Mouse (Mus musculus) olfactory bulb, adult 2 months (tissue): ENCODE measurements at regions not wholly inside any gene's neighbourhood (a gene's known extent, or its start where the extent isn't known, plus 50 kb on each side); places are given as distances from the start of the nearest gene placed in this dataset.
A peak's percentile ranks its signal among the peaks of the same experiment; 100 is the strongest.

ENCODE experiments used
- H3K27ac ChIP-seq: fragments of 200-500 bp; 2 replicates; pipeline ENCODE4 v1.5.1; 2012; ENCODE audit warnings: low read depth, low read length; ENCODE audit not compliant: insufficient read depth
- H3K4me1 ChIP-seq: fragments of 200-500 bp; 2 replicates; pipeline ENCODE4 v1.6.1; 2012; ENCODE audit warnings: low read length; ENCODE audit not compliant: control insufficient read depth, insufficient read depth
- H3K4me3 ChIP-seq: fragments of 200-500 bp; 2 replicates; pipeline ENCODE4 v1.5.1; 2012; ENCODE audit warnings: mild to moderate bottlenecking, low read depth, low read length, moderate library complexity; ENCODE audit not compliant: insufficient read depth
- CTCF ChIP-seq: fragments of 200-500 bp; IDR thresholded peaks from 2 replicates; pipeline ENCODE4 v1.5.1; 2012; ENCODE audit warnings: low read depth, mild to moderate bottlenecking, low read length, moderate library complexity; ENCODE audit not compliant: insufficient read depth
- POLR2A ChIP-seq: fragments of 200-500 bp; IDR thresholded peaks from 2 replicates; pipeline ENCODE4 v1.6.1; 2012; ENCODE audit warnings: mild to moderate bottlenecking, low read depth, low read length, moderate library complexity; ENCODE audit not compliant: insufficient read depth
- WGBS: fragments of 180-500 bp; shearing (Covaris S2); methylation state at CpG from one replicate; pipeline ENCODE4 v1.1.7; 2018; 5-methylcytosine and 5-hydroxymethylcytosine counted together

GRCm38 (mm10) chr8:26350616-26351015, 231.3 kb downstream of the Gm45692 start:
- Histone ChIP-seq H3K27ac (no peak overlapping the region), H3K4me3 (no peak overlapping the region), H3K4me1 (peaks cover 10% of the 10 kb centered on the region)
- 90% methylated on average over 4 of the region's 4 CpGs for WGBS
- TF ChIP-seq CTCF (no peak), POLR2A (no peak)

- 24% methylated on average over 21 of the region's 21 CpGs for WGBS
- no peak overlapping the region for H3K27ac ChIP-seq
- H3K4me3 ChIP-seq, result peak overlapping the region; percentile 43
- 0 out of 2 replicates have a peak, but pooled peaks have one; percentile 14 for TF ChIP-seq POLR2A
- TF ChIP-seq CTCF, result no peak
- peaks cover 10% of the 10 kb centered on the region for H3K4me1 ChIP-seq
These were observed 232.6 kb downstream of the Gm45692 start for GRCm38 (mm10) chr8:26351643-26352540.

- TF ChIP-seq CTCF (no peak), POLR2A (no peak)
- no peak overlapping the region for H3K27ac ChIP-seq
- WGBS, result 34% methylated on average over 9 of the region's 9 CpGs
- peak overlapping the region; percentile 43; the same call in 1 of the 2 replicates for H3K4me3 ChIP-seq
- H3K4me1 ChIP-seq, result peaks cover 10% of the 10 kb centered on the region
These were observed 233.2 kb downstream of the Gm45692 start for GRCm38 (mm10) chr8:26352541-26353010.

GRCm38 (mm10) chr8:26353476-26353875, 234.1 kb downstream of the Gm45692 start:
- no peak overlapping the region for H3K27ac ChIP-seq
- H3K4me3 ChIP-seq, result no peak overlapping the region
- TF ChIP-seq CTCF (no peak), POLR2A (no peak)
- 59% methylated on average over 3 of the region's 3 CpGs for WGBS
- H3K4me1 ChIP-seq, result peaks cover 10% of the 10 kb centered on the region

- Histone ChIP-seq H3K4me1 (peaks cover 10% of the 10 kb centered on the region), H3K4me3 (no peak overlapping the region), H3K27ac (no peak overlapping the region)
- WGBS, result 69% methylated on average over 4 of the region's 4 CpGs
- TF ChIP-seq CTCF (no peak), POLR2A (no peak)
These were observed 235.2 kb downstream of the Gm45692 start for GRCm38 (mm10) chr8:26354516-26354915.

GRCm38 (mm10) chr8:26356801-26357200, 237.5 kb downstream of the Gm45692 start:
- H3K4me3 ChIP-seq, result no peak overlapping the region
- TF ChIP-seq CTCF (no peak), POLR2A (no peak)
- WGBS, result 95% methylated on average over 8 of the region's 8 CpGs

GRCm38 (mm10) chr8:26358711-26359136, 239.4 kb downstream of the Gm45692 start:
- 76% methylated on average over 13 of the region's 13 CpGs for WGBS
- Histone ChIP-seq H3K4me3 (no peak overlapping the region), H3K27ac (no peak overlapping the region), H3K4me1 (no peaks in the 10 kb centered on the region; the same call in 1 of the 2 replicates)
- TF ChIP-seq CTCF (no peak), POLR2A (no peak)

More at GRCm38 (mm10) chr8:26356801-26357200, 237.5 kb downstream of the Gm45692 start:
- H3K27ac ChIP-seq, result no peak overlapping the region
- H3K4me1 ChIP-seq, result peaks cover 10% of the 10 kb centered on the region

GRCm38 (mm10) chr8:26362366-26362765, 243.0 kb downstream of the Gm45692 start:
- WGBS, result 93% methylated on average over 5 of the region's 5 CpGs
- TF ChIP-seq CTCF (no peak), POLR2A (no peak)
- Histone ChIP-seq H3K27ac (no peak overlapping the region), H3K4me1 (no peaks in the 10 kb centered on the region), H3K4me3 (no peak overlapping the region)

GRCm38 (mm10) chr8:26363616-26364015, 244.3 kb downstream of the Gm45692 start:
- H3K4me3 ChIP-seq, result no peak overlapping the region
- no peak overlapping the region for H3K27ac ChIP-seq
- TF ChIP-seq POLR2A (no peak), CTCF (no peak)
- no peaks in the 10 kb centered on the region for H3K4me1 ChIP-seq
- 78% methylated on average over 4 of the region's 4 CpGs for WGBS
